Mouse (Mus musculus): ENCODE data around the gene Sfta2. TPM values are rescaled to one million over a fixed set of nuclear protein-coding genes. Genes with fewer than 3 reads are reported as not detected.

Gene Sfta2
- polyA plus RNA-seq, 1 experiment from 2014 or later = 193 TPM

DNA sequence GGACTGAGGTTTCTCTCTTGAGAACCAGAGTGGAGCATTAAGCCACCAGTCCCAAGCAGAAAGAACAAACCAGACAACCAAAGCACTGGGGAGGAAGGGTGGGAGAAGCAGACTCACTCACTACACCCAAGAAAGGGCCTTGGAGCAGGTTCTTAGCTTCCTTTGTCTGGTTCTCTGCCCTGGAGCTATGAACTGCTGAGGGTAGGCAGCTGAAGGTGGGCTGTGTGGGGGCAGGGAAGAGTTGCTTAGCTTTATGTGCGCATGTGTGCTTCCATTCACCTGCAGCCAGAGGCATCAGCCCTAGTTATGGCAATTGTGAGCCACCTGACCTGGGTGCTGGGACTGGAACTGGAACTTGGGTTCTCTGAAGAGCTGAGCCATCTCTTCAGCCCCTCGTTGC lies 51.7 kb downstream of the Sfta2 start:
- 60% methylated on average over 2 of the region's 2 CpGs for WGBS
- H3K9ac ChIP-seq (ENCODE audit: low read length) = peak overlapping the region; percentile 43; the same call in 1 of the 2 replicates
- no peak for ATAC-seq (ENCODE audit: low read depth)
- H3K4me2 ChIP-seq (ENCODE audit: low read depth, low read length) = peak overlapping the region; percentile 15
- peaks cover 5% of the 10 kb centered on the region for H3K4me1 ChIP-seq (replicated peaks; ENCODE audit: control insufficient read depth, insufficient read depth, low read length)
- H3K4me3 ChIP-seq (ENCODE audit: low read length) = peak overlapping the region; percentile 6; the same call in 1 of the 2 replicates
- H3K9me3 ChIP-seq (ENCODE audit: control insufficient read depth, low read length) = no peaks in the 10 kb centered on the region
- no peaks in the 10 kb centered on the region for H3K27me3 ChIP-seq (ENCODE audit: control insufficient read depth, insufficient read depth, low read depth, low read length)
- H3K36me3 ChIP-seq (ENCODE audit: control insufficient read depth, insufficient read depth, low read length) = peaks cover 10% of the 10 kb centered on the region; the same call in 1 of the 2 replicates
- peak overlapping the region; percentile 40 for H3K27ac ChIP-seq (ENCODE audit: low read length)

DNA sequence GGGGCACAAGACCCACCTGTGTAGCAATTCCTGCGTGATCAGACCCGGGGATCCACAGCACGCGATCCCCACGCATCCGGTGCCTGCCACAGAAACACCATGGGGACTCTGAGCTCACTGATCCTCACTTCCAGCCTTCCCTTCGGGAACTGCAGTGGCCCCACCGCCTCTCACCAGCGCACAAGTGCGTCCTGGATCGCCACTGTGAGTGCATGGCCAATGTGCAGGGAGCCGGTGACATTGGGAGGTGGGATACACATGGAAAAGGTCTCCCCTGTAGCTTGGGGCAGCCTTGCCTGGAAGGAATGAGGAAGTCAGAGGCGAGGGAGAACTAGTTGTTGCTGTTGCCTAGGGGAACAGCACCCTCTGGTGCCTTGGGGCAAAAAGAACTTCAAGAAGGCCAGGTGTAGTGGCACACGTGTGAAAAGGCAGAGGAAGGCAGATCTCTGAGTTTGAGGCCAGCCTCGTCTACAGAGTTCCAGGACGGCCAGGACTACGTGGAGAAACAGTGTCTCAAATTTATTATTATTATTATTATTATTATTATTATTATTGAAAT lies 64.7 kb downstream of the Sfta2 start:
- H3K9me3 ChIP-seq (ENCODE audit: control insufficient read depth, low read length) = no peaks in the 10 kb centered on the region
- peak overlapping the region; percentile 21; the same call in 1 of the 2 replicates for H3K4me3 ChIP-seq (ENCODE audit: low read length)
- peak overlapping the region; percentile 35 for H3K27ac ChIP-seq (ENCODE audit: low read length)
- ATAC-seq (ENCODE audit: low read depth) = peak; percentile 44
- H3K9ac ChIP-seq (ENCODE audit: low read length) = peak overlapping the region; percentile 48
- peaks cover 8% of the 10 kb centered on the region for H3K36me3 ChIP-seq (ENCODE audit: control insufficient read depth, insufficient read depth, low read length)
- no peaks in the 10 kb centered on the region for H3K27me3 ChIP-seq (ENCODE audit: control insufficient read depth, insufficient read depth, low read depth, low read length)
- H3K4me1 ChIP-seq (replicated peaks; ENCODE audit: control insufficient read depth, insufficient read depth, low read length) = peaks cover 10% of the 10 kb centered on the region
- peak overlapping the region; percentile 38 for H3K4me2 ChIP-seq (ENCODE audit: low read depth, low read length)
- WGBS = 66% methylated on average over 17 of the region's 17 CpGs

DNA sequence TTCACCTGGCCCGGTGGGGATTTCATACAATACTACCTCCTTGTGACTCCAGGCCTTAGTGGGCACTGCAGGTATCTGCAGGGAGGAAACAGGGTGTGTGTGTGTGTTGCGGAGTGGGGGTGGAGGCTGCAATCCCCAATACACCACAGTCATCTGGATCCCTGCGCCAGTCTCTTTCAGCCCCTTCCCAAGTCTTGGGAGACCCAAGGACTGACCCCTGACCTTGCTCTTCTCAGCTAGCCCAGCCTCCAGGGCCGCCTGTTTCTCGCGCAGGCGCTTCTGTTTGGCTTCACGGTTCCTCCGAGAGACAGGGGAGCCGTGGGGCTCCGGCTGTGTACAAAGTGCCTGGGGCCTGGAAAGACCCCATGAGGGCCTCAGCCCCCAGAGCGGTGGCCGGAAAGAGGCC lies 65.5 kb downstream of the Sfta2 start:
- WGBS = 3% methylated on average over 13 of the region's 13 CpGs
- no peaks in the 10 kb centered on the region for H3K9me3 ChIP-seq (ENCODE audit: control insufficient read depth, low read length)
- H3K4me3 ChIP-seq (ENCODE audit: low read length) = peak overlapping the region; percentile 71
- no peaks in the 10 kb centered on the region for H3K27me3 ChIP-seq (ENCODE audit: control insufficient read depth, insufficient read depth, low read depth, low read length)
- H3K4me2 ChIP-seq (ENCODE audit: low read depth, low read length) = peak overlapping the region; percentile 89
- H3K9ac ChIP-seq (ENCODE audit: low read length) = peak overlapping the region; percentile 89
- peak overlapping the region; percentile 84 for H3K27ac ChIP-seq (ENCODE audit: low read length)
- peak; percentile 40; the same call in 1 of the 2 replicates for ATAC-seq (ENCODE audit: low read depth)
- H3K36me3 ChIP-seq (ENCODE audit: control insufficient read depth, insufficient read depth, low read length) = peaks cover 8% of the 10 kb centered on the region
- peaks cover 10% of the 10 kb centered on the region for H3K4me1 ChIP-seq (replicated peaks; ENCODE audit: control insufficient read depth, insufficient read depth, low read length)

DNA sequence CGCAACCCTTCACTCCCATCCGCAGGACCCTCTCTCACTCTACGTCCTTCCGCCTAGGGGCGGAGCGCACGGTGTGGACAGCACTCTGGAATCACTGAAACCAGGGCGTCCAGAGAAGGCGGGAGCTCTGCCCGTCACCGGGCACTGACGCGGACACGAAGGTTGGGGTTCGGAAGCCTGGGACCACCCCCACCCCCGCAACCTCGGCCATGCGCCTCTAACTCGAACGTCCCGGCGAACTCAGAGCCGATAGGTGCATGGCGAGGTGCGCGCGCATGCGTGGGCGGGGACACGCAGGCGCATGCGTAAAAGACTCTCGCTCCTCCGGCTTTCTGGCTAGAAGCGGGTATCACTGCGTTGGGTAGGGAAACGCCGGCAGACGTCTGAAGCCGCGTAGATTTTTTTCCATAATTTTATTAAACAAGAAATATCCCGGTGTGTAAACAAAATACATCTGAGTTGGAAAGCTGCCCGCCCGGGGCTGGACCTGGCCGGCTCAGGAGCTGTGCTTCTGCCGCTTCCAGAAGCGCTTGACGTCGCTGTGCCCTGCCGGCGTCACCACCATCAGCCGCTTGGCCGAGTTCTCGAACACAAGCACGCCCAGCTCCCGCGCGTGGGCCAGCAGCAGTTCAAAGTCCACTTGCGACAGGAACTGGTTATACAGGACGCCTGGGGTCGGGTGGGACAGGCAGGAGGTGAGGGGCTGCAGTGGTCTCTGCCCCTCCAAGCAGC lies 66.2 kb downstream of the Sfta2 start, which contains the start of gene Vars2:
TSS of gene Vars2 (minus strand) at position 259 of the 732 bp plus-strand sequence.
- peaks cover 8% of the 10 kb centered on the region for H3K36me3 ChIP-seq (ENCODE audit: control insufficient read depth, insufficient read depth, low read length)
- peak; percentile 91 for ATAC-seq (ENCODE audit: low read depth)
- peak within 1 kb of the TSS; percentile 71 for H3K4me3 ChIP-seq (ENCODE audit: low read length)
- H3K4me1 ChIP-seq (replicated peaks; ENCODE audit: control insufficient read depth, insufficient read depth, low read length) = peaks cover 10% of the 10 kb centered on the region
- peak within 1 kb of the TSS; percentile 89 for H3K4me2 ChIP-seq (ENCODE audit: low read depth, low read length)
- H3K9me3 ChIP-seq (ENCODE audit: control insufficient read depth, low read length) = no peaks in the 10 kb centered on the region
- peak within 1 kb of the TSS; percentile 89 for H3K9ac ChIP-seq (ENCODE audit: low read length)
- no peaks in the 10 kb centered on the region for H3K27me3 ChIP-seq (ENCODE audit: control insufficient read depth, insufficient read depth, low read depth, low read length)
- under 1% methylated on average over 61 of the region's 61 CpGs for WGBS
- peak within 1 kb of the TSS; percentile 84 for H3K27ac ChIP-seq (ENCODE audit: low read length)

DNA sequence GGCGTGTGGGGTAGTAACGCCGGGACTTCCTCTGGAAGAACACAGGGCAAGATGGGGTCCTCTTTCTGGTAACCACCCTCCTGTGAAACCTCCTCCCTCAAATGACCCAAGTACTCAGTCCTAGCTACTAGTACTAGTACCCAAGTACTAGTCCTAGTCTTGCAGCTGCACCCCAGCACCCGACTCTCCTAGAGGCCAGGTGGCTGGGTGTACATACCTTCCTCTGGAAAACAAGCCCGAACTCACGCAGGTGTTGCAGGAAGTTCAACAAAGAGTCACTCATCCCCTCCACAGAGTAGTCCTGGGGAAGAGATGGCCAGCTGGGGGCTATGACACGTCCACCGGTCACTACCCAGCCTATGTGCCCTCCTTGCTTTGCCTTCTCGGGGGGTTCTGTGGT lies 68.4 kb downstream of the Sfta2 start:
- ATAC-seq (ENCODE audit: low read depth) = no peak
- no peak overlapping the region for H3K27ac ChIP-seq (ENCODE audit: low read length)

DNA sequence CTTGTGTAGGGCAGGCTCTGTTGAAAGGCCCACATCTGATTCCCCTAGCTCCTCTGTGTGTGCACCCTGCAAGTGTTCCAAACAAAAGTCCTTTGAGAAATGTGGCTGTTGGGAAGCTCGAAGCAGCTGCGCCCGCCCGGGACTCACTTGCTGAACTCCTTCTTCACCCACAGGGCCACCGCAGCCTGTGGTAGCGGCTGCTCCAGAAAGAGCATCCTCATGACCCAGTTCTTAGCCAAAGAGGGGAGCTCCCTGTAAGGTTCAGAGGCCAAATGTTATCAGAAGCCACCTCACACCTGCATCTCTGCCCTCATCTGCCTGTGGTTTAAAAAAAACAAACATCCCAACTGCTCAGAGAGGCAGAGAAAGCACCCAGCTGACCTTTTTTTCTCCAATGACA lies 70.5 kb downstream of the Sfta2 start:
- Histone ChIP-seq H3K4me3 (ENCODE audit: low read length) (no peak overlapping the region), H3K4me2 (ENCODE audit: low read depth, low read length) (no peak overlapping the region), H3K27ac (ENCODE audit: low read length) (no peak overlapping the region), H3K9ac (ENCODE audit: low read length) (no peak overlapping the region), H3K4me1 (replicated peaks; ENCODE audit: control insufficient read depth, insufficient read depth, low read length) (peaks cover 10% of the 10 kb centered on the region), H3K9me3 (ENCODE audit: control insufficient read depth, low read length) (no peaks in the 10 kb centered on the region), H3K36me3 (ENCODE audit: control insufficient read depth, insufficient read depth, low read length) (peaks cover 2% of the 10 kb centered on the region; the same call in 1 of the 2 replicates), H3K27me3 (ENCODE audit: control insufficient read depth, insufficient read depth, low read depth, low read length) (no peaks in the 10 kb centered on the region)
- WGBS = 57% methylated on average over 6 of the region's 6 CpGs
- no peak for ATAC-seq (ENCODE audit: low read depth)

More for the DNA sequence above, 68.4 kb downstream of the Sfta2 start:
- Histone ChIP-seq H3K4me2 (ENCODE audit: low read depth, low read length) (no peak overlapping the region), H3K4me1 (replicated peaks; ENCODE audit: control insufficient read depth, insufficient read depth, low read length) (peaks cover 14% of the 10 kb centered on the region), H3K36me3 (ENCODE audit: control insufficient read depth, insufficient read depth, low read length) (peaks cover 2% of the 10 kb centered on the region; the same call in 1 of the 2 replicates), H3K9me3 (ENCODE audit: control insufficient read depth, low read length) (no peaks in the 10 kb centered on the region), H3K9ac (ENCODE audit: low read length) (no peak overlapping the region), H3K4me3 (ENCODE audit: low read length) (no peak overlapping the region), H3K27me3 (ENCODE audit: control insufficient read depth, insufficient read depth, low read depth, low read length) (no peaks in the 10 kb centered on the region)
- WGBS = 89% methylated on average over 9 of the region's 9 CpGs

DNA sequence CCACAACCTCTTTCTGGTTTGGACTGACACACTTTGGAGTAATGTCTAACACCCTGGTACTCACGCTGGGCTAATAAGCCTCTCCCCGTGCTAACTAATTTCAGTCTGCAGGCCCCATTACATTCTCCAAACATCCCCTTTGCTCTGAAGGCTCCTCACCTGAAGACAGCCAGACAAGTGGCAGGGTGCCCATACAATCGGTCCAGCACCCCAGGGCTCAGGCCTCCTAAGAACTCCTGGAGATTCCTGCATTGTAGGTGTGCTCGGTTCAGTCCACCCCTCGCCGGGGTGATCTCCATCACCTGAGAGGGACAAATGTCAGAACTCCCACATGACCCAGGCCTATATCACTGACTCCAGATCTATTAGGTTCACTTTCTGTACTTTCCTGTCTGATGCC lies 71.2 kb downstream of the Sfta2 start:
- whole genome bisulfite sequencing = 83% methylated on average over 6 of the region's 6 CpGs

DNA sequence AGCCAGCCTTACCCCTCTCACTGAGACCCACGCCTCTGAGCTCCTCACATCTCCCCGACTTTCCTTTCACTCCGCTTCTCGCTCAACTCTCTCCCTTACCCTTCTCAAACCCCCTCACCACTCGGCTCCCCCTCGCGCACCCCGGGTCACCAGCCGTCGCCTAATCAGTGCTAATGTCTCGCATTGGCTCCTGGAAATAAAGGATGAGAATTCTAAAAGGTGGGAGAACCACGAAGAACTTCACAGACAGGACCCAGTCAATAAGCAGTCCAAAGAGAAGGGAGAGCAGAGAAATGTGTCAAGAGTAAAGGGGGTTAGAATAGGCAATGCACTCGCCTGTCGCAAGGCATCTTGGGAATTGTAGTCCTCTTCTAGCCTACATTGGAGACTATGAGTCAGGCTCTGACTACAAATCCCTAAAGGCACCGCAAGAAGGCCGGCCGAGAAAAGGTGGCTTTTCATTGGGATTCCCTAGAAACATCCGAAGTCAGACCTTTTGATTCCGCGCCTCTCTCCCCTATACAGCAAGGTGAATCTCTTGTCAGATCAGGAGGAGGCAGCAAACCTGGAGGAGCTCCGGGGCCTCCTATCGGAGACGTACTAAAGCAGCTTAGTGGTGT lies 72.2 kb downstream of the Sfta2 start, which contains the start of gene Gtf2h4:
TSS of gene Gtf2h4 (minus strand) at position 324 of the 620 bp plus-strand sequence.
- Histone ChIP-seq H3K27ac (ENCODE audit: low read length) (peak within 1 kb of the TSS; percentile 36; the same call in 1 of the 2 replicates), H3K4me1 (replicated peaks; ENCODE audit: control insufficient read depth, insufficient read depth, low read length) (peaks cover 4% of the 10 kb centered on the region), H3K36me3 (ENCODE audit: control insufficient read depth, insufficient read depth, low read length) (peaks cover 2% of the 10 kb centered on the region; the same call in 1 of the 2 replicates), H3K9me3 (ENCODE audit: control insufficient read depth, low read length) (no peaks in the 10 kb centered on the region), H3K27me3 (ENCODE audit: control insufficient read depth, insufficient read depth, low read depth, low read length) (no peaks in the 10 kb centered on the region), H3K9ac (ENCODE audit: low read length) (peak within 1 kb of the TSS; percentile 96), H3K4me3 (ENCODE audit: low read length) (peak within 1 kb of the TSS; percentile 89), H3K4me2 (ENCODE audit: low read depth, low read length) (peak within 1 kb of the TSS; percentile 56)
- WGBS = 1% methylated on average over 23 of the region's 23 CpGs
- ATAC-seq (ENCODE audit: low read depth) = peak; percentile 99

More for the DNA sequence above, 71.2 kb downstream of the Sfta2 start:
- H3K4me1 ChIP-seq (replicated peaks; ENCODE audit: control insufficient read depth, insufficient read depth, low read length) = peaks cover 8% of the 10 kb centered on the region
- H3K27me3 ChIP-seq (ENCODE audit: control insufficient read depth, insufficient read depth, low read depth, low read length) = no peaks in the 10 kb centered on the region
- peaks cover 2% of the 10 kb centered on the region; the same call in 1 of the 2 replicates for H3K36me3 ChIP-seq (ENCODE audit: control insufficient read depth, insufficient read depth, low read length)
- H3K4me2 ChIP-seq (ENCODE audit: low read depth, low read length) = peak overlapping the region; percentile 56; the same call in 1 of the 2 replicates
- ATAC-seq (ENCODE audit: low read depth) = no peak
- no peak overlapping the region for H3K4me3 ChIP-seq (ENCODE audit: low read length)
- no peak overlapping the region for H3K9ac ChIP-seq (ENCODE audit: low read length)
- H3K9me3 ChIP-seq (ENCODE audit: control insufficient read depth, low read length) = no peaks in the 10 kb centered on the region
- no peak overlapping the region for H3K27ac ChIP-seq (ENCODE audit: low read length)

DNA sequence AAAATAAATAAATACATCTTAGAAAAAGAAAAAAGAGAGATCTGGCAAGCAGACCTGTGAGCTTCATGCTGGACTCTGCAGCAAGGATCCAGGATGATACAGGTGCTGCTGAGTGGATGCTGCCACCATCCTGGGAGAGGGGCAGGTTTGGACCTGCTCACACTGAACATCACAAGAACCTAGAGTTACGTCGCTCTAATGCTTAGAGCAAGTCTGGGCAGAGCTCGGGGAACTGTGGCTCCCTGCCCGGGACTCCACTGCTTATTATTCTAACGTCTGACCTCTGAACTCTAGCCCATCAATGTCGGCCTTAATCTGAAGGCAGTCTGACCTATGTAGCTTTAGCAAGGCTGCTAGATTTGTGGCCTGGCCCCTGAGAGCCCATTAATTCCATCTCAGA lies 79.2 kb downstream of the Sfta2 start:
- H3K4me2 ChIP-seq (ENCODE audit: low read depth, low read length) = no peak overlapping the region
- no peak overlapping the region for H3K4me3 ChIP-seq (ENCODE audit: low read length)
- ATAC-seq (ENCODE audit: low read depth) = no peak
- H3K4me1 ChIP-seq (replicated peaks; ENCODE audit: control insufficient read depth, insufficient read depth, low read length) = no peaks in the 10 kb centered on the region
- H3K9ac ChIP-seq (ENCODE audit: low read length) = no peak overlapping the region
- H3K9me3 ChIP-seq (ENCODE audit: control insufficient read depth, low read length) = no peaks in the 10 kb centered on the region
- no peaks in the 10 kb centered on the region for H3K27me3 ChIP-seq (ENCODE audit: control insufficient read depth, insufficient read depth, low read depth, low read length)
- peaks cover 28% of the 10 kb centered on the region for H3K36me3 ChIP-seq (ENCODE audit: control insufficient read depth, insufficient read depth, low read length)
- H3K27ac ChIP-seq (ENCODE audit: low read length) = no peak overlapping the region
- WGBS = 28% methylated on average over 6 of the region's 6 CpGs

Measured in lung, embryonic 16.5 days (tissue).